Mouse (Mus musculus) heart, postnatal 0 days (tissue): Measurements from ENCODE around the gene Arhgap23.

Experiments
- CTCF ChIP-seq: IDR thresholded peaks from 2 replicates; pipeline ENCODE4 v1.5.1; 2016; ENCODE audit warnings: antibody characterized with exemption, control low read depth, low read depth
- EP300 ChIP-seq: IDR thresholded peaks from 2 replicates; pipeline ENCODE4 v1.6.1; 2016; ENCODE audit warnings: antibody characterized with exemption, low read depth

DNA sequence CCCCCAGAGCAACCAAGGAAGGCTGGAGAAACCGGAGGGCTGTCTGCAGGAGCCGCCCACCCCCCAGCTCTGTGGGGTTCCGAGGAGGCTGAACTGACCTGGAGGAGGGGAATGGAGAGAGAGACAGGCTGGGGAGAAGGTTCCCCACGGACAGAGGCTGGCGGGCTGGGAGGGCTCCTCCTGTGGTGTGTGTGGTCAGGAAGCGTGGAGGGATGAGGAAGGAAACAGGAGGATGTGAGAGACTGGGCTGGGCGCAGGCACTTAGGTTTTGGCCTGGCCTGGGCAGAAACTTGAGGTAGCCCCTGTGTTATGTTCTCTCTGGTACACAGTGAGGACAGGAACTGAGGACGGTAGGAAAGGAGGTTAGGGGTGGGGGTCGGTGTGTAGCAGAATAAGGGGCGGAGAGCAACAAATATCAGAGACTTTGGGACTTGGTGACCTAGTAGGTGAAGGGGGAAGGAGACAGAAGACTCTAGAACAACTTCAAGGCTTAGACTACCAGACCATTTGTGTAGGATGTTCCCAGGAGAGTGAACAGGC lies 2.5 kb upstream of the Arhgap23 start:
- TF ChIP-seq EP300: no peak
- no peak for TF ChIP-seq CTCF
